Mouse (Mus musculus) neural tube, embryonic 14.5 days (tissue): ENCODE measurements around the gene Aox2. TPM values are rescaled to one million over a fixed set of nuclear protein-coding genes. Genes with fewer than 3 reads are reported as not detected.

Experiments used
- ATAC-seq: fragments of 200-750 bp; cut with Nextera tagmentation; 2 replicates; pipeline ENCODE4 v1.8.0; 2017; ENCODE audit warnings: low read depth, mild to moderate bottlenecking, moderate TSS enrichment, moderate library complexity
- H3K27ac ChIP-seq: fragments of 300-500 bp; sonication (generic); 2 replicates; pipeline ENCODE4 v1.5.1; 2014; ENCODE audit warnings: low read depth, mild to moderate bottlenecking, control low read depth, low read length, moderate library complexity, mixed read lengths
- H3K27me3 ChIP-seq: fragments of 300-500 bp; sonication (generic); 2 replicates; pipeline ENCODE4 v1.6.1; 2014; ENCODE audit warnings: low read length; ENCODE audit not compliant: control insufficient read depth, insufficient read depth
- H3K36me3 ChIP-seq: fragments of 300-500 bp; sonication (generic); 2 replicates; pipeline ENCODE4 v1.6.1; 2014; ENCODE audit warnings: low read length, mixed read lengths; ENCODE audit not compliant: control insufficient read depth, insufficient read depth
- H3K4me1 ChIP-seq: fragments of 300-500 bp; sonication (generic); 2 replicates; pipeline ENCODE4 v1.6.1; 2014; ENCODE audit warnings: low read length; ENCODE audit not compliant: control insufficient read depth, insufficient read depth
- H3K4me2 ChIP-seq: fragments of 300-500 bp; sonication (generic); 2 replicates; pipeline ENCODE4 v1.6.1; 2014; ENCODE audit warnings: mild to moderate bottlenecking, low read depth, low read length, control low read depth
- H3K4me3 ChIP-seq: fragments of 300-500 bp; sonication (generic); 2 replicates; pipeline ENCODE4 v1.5.1; 2014; ENCODE audit warnings: low read depth, low read length, control low read depth, mixed read lengths
- H3K9ac ChIP-seq: fragments of 300-500 bp; sonication (generic); replicated peaks from 2 replicates; pipeline ENCODE4 v1.6.1; 2014; ENCODE audit warnings: low read depth, mild to moderate bottlenecking, control low read depth, low read length, mixed read lengths
- H3K9me3 ChIP-seq: fragments of 300-500 bp; sonication (generic); 2 replicates; pipeline ENCODE4 v1.6.1; 2016; ENCODE audit warnings: low read length; ENCODE audit not compliant: control insufficient read depth
- WGBS: fragments of 180-500 bp; shearing (Covaris S2); extraction: QIAGEN DNeasy Blood & Tissue Kit; methylation state at CpG from one replicate; pipeline ENCODE4 v1.1.7; 2014; 5-methylcytosine and 5-hydroxymethylcytosine counted together
- polyA plus RNA-seq: library from polyadenylated mRNA; unstranded; fragments of >200 nt; fragmentation: Nextera tagmentation; extraction: Ambion mirVana; gene quantifications from 2 replicates; pipeline ENCODE4 v1.2.1, GENCODE M21; 2014

Gene Aox2
- polyA plus RNA-seq, 1 experiment from 2014 or later = not detected

DNA sequence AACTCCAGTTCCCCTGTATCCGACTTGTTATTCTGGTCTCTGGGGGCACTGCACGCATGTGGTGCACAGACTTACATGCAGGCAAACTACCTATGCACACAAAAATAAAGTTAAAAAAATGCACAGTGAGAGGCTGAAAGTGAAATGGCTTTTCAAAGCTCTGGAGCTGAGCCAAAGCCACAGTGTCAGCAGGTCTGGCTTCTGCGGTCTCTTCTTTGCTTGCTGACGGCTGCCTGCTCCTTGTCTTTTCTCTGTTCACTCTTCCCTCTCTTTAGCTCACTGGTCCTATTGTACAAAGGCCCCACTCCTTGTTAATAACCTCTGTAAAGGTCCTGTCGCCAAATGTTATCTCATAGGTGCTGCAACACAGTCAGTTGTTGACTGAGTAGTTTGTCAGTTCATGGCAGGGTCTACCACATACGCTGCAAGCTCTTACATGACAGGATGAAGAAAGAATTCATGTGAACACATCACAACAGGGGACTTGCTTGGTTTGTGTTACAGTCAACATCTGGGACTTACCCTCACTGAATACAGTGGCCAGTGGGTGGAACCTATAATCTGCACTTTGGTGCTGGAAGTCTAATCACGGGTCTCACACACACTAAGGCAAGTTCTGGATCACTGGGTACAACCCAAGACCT lies 33.2 kb downstream of the Aox2 start:
- no peaks in the 10 kb centered on the region for H3K9me3 ChIP-seq
- H3K36me3 ChIP-seq = no peaks in the 10 kb centered on the region
- H3K9ac ChIP-seq = no peak overlapping the region
- H3K4me1 ChIP-seq = no peaks in the 10 kb centered on the region
- WGBS = 80% methylated on average over 7 of the region's 7 CpGs
- no peak for ATAC-seq
- H3K4me2 ChIP-seq = no peak overlapping the region
- no peak overlapping the region for H3K27ac ChIP-seq
- no peak overlapping the region for H3K4me3 ChIP-seq
- no peaks in the 10 kb centered on the region for H3K27me3 ChIP-seq

DNA sequence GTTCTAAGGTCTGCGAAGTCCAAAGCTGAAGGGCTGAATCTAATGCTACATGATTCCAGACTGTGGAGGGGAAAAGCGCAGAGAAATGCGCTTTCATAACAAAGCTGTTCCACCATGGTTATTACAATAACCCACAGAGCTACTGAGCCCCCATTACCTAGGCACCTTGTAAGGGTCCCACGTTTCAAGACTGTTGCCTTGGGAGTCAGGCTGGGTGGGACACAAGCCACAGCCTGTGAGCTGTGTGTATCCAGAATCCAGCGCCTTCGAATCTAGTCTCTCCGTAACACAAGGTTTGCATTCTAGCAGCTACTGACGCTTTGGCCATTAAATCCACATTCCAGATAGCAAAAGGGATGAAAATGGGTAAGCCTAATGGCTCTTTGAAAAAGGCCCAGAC lies 35.0 kb downstream of the Aox2 start:
- 93% methylated on average over 8 of the region's 8 CpGs for WGBS
- Histone ChIP-seq H3K4me1 (no peaks in the 10 kb centered on the region), H3K27ac (no peak overlapping the region), H3K4me2 (no peak overlapping the region), H3K27me3 (no peaks in the 10 kb centered on the region), H3K9me3 (no peaks in the 10 kb centered on the region), H3K4me3 (no peak overlapping the region), H3K9ac (no peak overlapping the region), H3K36me3 (no peaks in the 10 kb centered on the region)
- no peak for ATAC-seq

DNA sequence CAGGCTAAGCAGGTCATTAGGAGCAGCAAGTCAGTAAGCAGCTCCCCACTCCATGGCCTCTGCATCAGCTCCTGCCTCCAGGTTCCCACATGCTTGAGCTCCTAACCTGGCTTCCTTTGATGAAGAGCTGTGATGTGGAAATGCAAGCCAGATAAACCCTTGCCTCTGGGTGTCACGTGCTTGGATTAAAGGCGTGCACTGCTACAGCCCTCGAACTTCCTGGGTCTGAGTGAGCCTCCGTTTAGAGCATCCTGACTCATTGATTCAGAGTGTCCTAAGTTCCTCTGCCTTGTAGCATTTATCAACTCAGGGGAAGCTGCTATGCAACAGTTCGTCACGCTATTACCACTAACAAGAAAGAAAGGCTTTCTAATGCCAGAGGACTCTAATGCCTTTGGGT lies 37.4 kb downstream of the Aox2 start:
- Histone ChIP-seq H3K4me1 (no peaks in the 10 kb centered on the region), H3K4me2 (no peak overlapping the region), H3K4me3 (no peak overlapping the region), H3K27ac (no peak overlapping the region), H3K36me3 (no peaks in the 10 kb centered on the region), H3K9ac (no peak overlapping the region), H3K27me3 (no peaks in the 10 kb centered on the region), H3K9me3 (no peaks in the 10 kb centered on the region)
- WGBS = 77% methylated on average over 6 of the region's 6 CpGs
- no peak for ATAC-seq

DNA sequence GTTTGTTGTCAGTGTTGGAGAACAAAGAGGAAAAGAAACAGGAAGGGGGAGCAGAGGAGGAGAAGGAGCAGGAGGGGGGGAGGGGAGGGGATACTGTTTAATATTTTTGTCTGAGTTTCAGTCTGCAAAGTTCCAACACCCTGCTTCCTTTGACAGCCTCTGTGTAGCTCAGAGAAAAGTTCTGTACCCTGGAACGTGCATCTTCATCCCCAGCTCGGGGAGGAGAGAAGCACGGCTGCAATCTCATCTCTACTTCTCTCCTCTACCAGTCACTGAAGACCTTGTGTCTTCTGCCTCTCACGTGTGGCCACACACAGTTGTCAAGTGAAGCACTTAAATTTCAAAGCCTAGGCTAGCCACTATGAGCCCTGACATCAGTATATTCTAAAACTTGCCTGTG lies 55.1 kb downstream of the Aox2 start:
- no peak for ATAC-seq
- Histone ChIP-seq H3K4me2 (peak overlapping the region; percentile 26; the same call in 1 of the 2 replicates), H3K27me3 (no peaks in the 10 kb centered on the region), H3K27ac (no peak overlapping the region), H3K4me1 (0 out of 2 replicates have a peak, but pooled peaks cover 4% of the 10 kb centered on the region), H3K36me3 (no peaks in the 10 kb centered on the region), H3K9ac (no peak overlapping the region; the same call in 1 of the 2 replicates), H3K4me3 (no peak overlapping the region), H3K9me3 (no peaks in the 10 kb centered on the region)
- WGBS = 48% methylated on average over 4 of the region's 4 CpGs

DNA sequence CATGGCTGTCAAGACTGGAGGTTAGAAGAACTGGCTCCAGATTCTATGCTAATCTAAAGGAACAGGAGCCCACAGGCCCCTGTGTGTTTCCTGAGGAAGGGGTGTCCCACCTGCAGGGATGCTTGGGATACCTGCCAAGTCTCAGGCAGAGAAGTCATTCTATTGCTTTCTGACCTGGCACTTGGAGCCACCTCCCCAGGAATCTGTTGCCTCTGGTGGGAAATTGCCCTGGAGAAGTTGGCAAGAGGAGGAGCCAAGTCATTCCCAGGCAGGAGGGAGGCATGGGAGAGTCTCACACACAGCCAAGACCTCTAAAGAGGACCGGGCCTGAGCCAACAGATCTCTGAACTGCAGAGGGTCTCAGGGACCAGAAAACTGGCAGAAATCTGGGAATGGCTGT lies 61.8 kb downstream of the Aox2 start:
- Histone ChIP-seq H3K9ac (no peak overlapping the region), H3K27ac (no peak overlapping the region), H3K4me2 (no peak overlapping the region), H3K4me3 (no peak overlapping the region), H3K4me1 (no peaks in the 10 kb centered on the region), H3K27me3 (no peaks in the 10 kb centered on the region), H3K9me3 (no peaks in the 10 kb centered on the region), H3K36me3 (no peaks in the 10 kb centered on the region)
- WGBS = 80% methylated on average over 1 of the region's 1 CpGs
- ATAC-seq = no peak

DNA sequence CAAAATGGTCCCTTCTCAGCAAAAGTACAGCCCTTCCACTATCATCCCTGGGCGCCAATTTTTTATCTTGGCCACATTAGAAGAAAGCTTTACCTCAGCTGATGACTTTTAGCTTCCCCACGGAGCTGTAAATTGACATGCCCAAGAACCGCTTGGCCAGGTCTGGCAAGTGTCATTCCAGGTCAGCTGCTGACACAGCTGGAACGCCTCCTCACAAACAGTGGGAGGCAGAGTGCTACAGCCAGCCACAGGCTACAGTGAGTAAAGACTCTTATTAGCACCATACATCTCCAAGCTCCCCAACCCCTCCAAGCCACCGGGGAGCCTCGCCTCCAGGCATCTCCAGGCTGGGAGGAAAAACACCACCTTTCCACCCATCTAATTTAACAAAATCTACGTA lies 63.5 kb downstream of the Aox2 start:
- Histone ChIP-seq H3K27me3 (no peaks in the 10 kb centered on the region), H3K36me3 (no peaks in the 10 kb centered on the region), H3K9me3 (no peaks in the 10 kb centered on the region), H3K4me3 (no peak overlapping the region), H3K4me2 (no peak overlapping the region), H3K4me1 (no peaks in the 10 kb centered on the region), H3K27ac (no peak overlapping the region), H3K9ac (no peak overlapping the region)
- ATAC-seq = 0 out of 2 replicates have a peak, but pooled peaks have one; percentile 41
- 33% methylated on average over 7 of the region's 7 CpGs for WGBS

DNA sequence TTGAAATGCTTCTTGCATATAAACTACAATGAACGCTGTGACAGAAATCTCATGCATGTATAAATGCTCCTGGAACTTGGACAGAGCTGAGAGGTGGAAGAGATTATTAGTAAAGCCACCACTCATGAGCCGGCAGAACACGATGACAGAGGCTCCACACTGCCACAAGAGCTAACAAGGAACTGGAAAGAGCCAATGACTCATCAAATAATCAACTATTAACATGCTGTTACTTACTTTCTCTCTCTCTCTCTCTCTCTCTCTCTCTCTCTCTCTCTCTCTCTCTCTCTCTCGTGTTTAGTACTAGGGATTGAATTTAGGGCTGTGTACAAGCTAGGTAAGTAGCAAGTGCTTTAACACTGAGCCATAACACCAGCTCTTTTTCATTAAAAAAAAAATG lies 65.7 kb downstream of the Aox2 start:
- Histone ChIP-seq H3K27me3 (no peaks in the 10 kb centered on the region), H3K4me2 (no peak overlapping the region), H3K4me1 (no peaks in the 10 kb centered on the region), H3K4me3 (no peak overlapping the region), H3K9ac (no peak overlapping the region), H3K9me3 (no peaks in the 10 kb centered on the region), H3K36me3 (no peaks in the 10 kb centered on the region), H3K27ac (no peak overlapping the region)
- 80% methylated on average over 4 of the region's 4 CpGs for WGBS
- no peak for ATAC-seq

DNA sequence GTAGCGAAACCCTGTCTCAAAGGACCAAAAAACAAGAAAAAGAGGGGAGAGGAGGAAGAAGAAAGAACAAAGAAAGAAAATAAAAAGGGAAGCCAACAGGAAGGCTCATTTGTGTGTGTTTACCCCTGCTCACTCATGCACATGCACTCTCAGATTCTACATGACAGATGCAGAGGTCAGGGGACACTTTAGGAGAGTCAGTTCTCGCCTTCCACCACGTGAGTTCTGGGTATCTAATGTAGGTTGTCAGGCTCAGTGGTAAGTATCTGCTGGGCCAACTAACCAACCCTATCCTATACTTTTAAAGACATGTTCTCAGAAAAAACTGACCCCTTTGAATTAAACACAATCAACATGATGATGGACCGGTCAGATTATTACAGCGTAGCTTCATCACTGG lies 66.4 kb downstream of the Aox2 start:
- ATAC-seq = no peak
- Histone ChIP-seq H3K36me3 (no peaks in the 10 kb centered on the region), H3K4me2 (no peak overlapping the region), H3K4me1 (no peaks in the 10 kb centered on the region), H3K27ac (no peak overlapping the region), H3K4me3 (no peak overlapping the region), H3K27me3 (no peaks in the 10 kb centered on the region), H3K9me3 (no peaks in the 10 kb centered on the region), H3K9ac (no peak overlapping the region)
- WGBS = 79% methylated on average over 5 of the region's 5 CpGs

DNA sequence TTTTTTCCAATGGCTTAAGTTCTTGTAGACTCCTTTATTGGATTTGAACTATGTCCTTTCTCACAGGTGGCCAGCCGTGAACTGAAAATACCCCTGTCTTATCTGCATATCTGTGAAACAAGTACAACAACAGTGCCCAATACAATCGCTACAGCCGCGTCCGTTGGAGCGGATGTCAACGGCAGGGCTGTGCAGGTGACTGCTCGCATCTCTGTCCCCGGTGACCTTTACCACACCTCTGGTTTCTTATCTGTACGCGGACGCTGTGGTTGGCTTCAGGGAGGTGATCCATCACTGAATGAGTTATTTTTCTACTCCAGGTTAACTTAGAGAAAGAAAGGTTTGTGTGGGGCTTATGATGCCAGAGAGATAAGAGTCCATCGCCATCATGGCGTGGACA lies 68.0 kb downstream of the Aox2 start:
- ATAC-seq = no peak
- H3K9ac ChIP-seq = no peak overlapping the region

More for the DNA sequence above, 68.0 kb downstream of the Aox2 start:
- Histone ChIP-seq H3K27me3 (no peaks in the 10 kb centered on the region), H3K4me1 (no peaks in the 10 kb centered on the region), H3K27ac (no peak overlapping the region), H3K36me3 (no peaks in the 10 kb centered on the region), H3K4me3 (no peak overlapping the region), H3K4me2 (no peak overlapping the region), H3K9me3 (no peaks in the 10 kb centered on the region)
- WGBS = 93% methylated on average over 14 of the region's 14 CpGs
